Mouse (Mus musculus) adrenal gland, postnatal 25 days (tissue): Measurements from ENCODE around the gene Tmem189. TPM values are rescaled to one million over a fixed set of nuclear protein-coding genes. Genes with fewer than 3 reads are reported as not detected.
"Not testable (repeated sequence)": the region's sequence is repeated elsewhere in the genome, so short reads cannot be mapped to it uniquely, and the experiment has no call there.

Experiments used
- DNase-seq: peaks from one replicate; pipeline ENCODE4 v3.0.0; 2021; ENCODE audit warnings: mixed read lengths
- total RNA-seq: library from RNA; stranded (reverse); gene quantifications from 2 replicates; pipeline ENCODE4 v1.2.3, GENCODE M21; 2021

Gene Tmem189
- total RNA-seq, 1 experiment from 2014 or later: 40.5 TPM

DNA sequence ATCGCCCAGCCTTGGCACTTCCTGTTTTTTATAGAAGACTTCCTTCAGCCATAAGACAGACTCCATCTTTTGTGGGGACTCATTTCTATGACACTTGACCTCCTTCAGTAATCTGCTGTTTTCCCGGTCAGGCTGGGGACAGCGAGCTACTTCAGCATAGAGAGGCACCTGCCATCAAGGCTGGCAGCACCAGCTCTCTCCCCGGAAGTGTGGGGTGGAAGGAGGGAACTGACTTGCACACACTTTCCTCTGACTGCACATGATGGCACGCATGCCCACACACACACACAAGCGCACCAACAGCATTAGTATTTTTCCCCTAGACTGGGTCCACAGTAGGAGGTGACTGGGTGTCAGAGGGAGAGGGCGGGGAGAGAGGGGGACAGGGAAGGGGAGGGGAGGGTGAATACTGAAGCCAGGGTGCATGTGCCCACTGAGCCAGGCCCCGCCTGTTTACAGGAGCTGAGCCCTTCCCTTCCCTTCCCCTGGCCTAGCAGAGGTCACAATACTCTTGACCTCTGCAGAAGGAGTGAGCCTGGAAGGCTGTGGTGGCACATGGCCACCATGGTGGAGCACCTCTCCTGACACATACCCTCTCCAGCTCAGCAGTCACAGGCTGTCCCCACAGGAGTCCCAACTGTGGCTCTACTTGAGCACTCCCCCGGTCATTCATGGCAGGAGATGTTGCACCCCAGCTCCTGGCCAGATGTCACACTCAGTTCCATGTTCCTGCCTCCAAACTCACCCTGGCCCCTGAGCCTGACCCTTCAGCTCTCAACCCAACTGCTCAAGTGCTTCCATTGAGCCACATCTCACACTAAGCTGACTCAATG is 68.2 kb downstream of the Tmem189 start:
- DNase-seq: no peak

DNA sequence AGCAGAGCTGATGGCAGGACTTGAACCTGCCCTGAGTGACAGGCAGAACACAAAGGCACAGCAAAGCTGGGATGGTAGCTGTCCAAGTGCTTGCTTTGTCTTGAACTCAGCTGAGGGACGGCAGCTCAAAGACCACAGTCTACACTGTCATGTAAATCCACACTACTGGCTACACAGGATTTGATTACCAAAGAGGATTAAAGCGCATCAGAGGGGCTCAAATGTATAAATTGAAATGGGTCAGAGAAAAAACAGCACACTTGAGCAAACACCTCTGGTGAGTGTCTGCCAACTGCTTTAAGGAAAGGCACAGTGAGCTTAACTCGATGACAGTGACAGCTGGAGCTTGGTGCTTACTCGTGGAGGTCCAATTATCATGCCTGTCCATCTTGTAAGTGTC is 72.2 kb downstream of the Tmem189 start:
- no peak for DNase-seq

- DNase-seq: no peak
Measured at GRCm38 (mm10) chr2:167617034-167617433, 72.6 kb downstream of the Tmem189 start.

- DNase-seq: not testable (repeated sequence)
Measured at GRCm38 (mm10) chr2:167613335-167613734, 76.3 kb downstream of the Tmem189 start.

DNA sequence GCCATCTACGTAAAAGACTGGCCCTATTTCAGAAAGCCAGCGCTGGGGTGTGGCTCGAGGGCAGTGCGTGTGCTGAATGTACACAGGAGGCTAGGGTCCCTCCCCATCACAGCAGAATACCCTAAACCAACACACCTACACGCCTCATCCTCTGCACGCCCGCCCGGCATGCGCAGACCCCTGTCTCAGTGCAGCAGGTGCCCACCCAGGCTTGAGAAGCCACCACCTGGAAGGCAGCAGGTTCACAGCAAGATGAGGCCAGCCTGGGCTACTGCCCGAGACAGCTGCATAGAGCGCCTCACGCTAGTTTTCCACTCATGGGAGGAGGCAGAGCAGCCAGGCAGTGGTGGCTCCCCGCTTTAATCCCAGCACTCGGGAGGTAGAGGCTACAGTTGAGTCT is 77.5 kb downstream of the Tmem189 start:
- no peak for DNase-seq

GRCm38 (mm10) chr2:167611287-167611686 is 78.3 kb downstream of the Tmem189 start:
- DNase-seq: no peak

GRCm38 (mm10) chr2:167606745-167607123 is 82.9 kb downstream of the Tmem189 start:
- no peak for DNase-seq

DNA sequence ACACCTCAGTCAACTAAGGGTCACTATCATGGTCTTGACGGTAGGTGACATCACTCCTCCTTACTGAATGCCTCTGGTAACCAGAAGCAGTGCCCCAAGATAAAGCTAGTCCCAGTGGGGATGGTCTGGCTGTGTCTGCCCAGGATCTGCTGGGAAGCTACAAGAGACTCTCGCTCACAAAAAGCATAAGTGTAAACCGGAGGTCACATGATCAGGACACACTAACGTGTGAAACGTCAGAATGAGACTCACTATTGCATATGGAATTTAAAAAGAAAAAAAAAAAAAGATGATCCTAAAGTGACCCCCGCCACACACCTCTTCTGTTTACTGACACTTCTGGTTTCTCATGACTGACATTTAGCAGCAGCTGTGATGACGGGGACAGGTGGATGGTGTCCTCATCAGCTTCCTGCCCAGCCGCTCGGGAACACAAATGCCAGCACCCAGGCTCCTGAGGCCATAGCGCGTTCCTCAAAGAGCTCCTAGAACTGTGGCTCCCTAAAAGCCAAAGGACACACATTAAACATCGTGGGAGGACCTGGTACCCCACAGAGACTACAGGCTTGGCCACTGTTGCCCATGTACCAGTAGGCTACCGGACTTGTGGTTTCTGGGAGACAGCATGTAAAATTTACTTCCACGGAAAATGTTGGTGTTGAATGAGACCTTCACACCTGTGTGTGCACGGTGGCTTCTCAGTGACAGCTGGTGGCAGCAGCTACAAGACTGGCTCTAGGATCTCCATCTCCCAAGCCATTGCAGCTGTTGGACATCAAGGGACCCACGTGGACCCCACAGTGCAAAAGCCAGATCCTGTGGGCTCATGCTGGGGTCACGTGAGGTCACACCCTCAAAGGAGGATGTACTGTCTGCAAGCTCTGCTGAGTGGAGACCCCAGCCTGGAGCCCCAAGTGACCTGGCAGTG is 83.5 kb downstream of the Tmem189 start:
- no peak for DNase-seq

DNA sequence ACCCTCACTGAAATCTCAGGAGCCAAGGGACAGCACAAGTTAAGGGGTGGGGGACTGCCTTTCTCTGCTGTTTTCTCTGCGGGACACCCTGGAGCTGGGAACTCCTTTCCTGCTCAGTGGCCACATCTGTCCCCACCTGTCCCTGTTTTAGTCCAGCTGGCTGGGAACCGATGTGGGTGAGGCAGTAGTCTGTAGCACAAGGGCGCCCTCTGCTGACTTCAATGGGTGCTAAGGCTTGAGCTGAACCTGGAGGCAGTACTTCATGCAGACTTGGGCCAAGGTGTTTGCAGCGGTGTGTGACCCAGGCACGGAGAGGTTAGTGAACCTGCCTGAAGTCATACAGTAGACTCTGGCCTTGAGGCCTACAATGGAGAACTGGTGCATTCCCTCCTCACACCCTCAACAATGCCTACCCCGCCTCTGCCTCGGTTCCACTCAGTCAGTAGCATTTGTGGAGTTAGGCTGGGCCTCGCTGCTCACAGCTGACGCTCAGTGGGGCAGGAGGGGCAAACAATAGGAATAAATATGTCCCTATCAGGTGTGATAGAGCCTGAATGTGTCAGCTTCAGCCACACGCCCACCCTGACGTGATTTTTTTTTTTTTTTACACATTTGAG is 84.3 kb downstream of the Tmem189 start:
- peak; percentile 91 for DNase-seq

DNA sequence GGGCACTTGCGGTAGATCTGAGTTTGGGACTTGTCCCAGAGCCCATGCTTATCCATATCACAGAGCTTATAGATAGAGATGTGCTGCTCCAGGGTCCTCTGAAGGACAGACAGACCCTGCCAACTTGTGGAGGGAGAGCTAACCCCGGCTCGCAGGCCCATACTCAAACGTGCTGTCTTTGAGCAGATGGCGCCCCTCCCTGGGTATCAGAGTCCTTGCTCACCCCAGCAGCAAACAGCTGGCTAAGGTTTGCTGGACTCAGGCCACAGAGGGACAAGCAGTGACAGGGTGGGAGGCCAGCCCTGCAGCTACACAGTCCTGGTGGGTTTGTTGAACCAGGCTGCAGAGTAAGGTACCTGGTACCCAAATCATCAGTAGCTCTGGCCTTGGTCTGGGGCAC is 86.6 kb downstream of the Tmem189 start:
- DNase-seq: no peak

GRCm38 (mm10) chr2:167602364-167602763 is 87.3 kb downstream of the Tmem189 start:
- DNase-seq: no peak

DNA sequence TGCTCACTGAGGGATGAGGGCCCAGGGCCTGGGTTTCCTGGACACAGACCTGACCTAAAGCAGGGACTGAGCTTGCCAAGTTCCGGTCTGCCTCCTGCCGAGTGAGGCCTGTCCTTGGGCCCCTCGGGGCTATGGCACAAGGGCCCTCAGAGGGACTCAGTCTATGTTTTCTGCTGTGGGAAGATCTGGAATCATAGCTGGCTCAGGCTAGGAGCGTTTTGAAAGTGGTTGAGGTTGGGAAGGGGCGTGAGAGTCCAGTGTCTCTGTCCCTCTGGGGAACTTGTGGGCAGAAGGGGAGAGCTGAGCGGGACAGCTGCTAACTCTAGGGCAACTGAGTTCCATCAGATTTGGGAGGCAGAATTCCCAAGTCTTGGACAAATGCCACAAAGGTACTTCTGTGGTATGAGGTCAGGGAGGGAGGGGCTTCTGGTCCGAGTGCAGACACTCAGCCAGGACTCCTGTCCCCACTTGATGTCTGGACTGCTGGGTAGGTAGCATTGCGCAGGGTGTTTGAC is 89.1 kb downstream of the Tmem189 start:
- no peak for DNase-seq

GRCm38 (mm10) chr2:167599917-167600316 is 89.7 kb downstream of the Tmem189 start:
- no peak for DNase-seq

GRCm38 (mm10) chr2:167599195-167599594 is 90.4 kb downstream of the Tmem189 start:
- DNase-seq: no peak

- DNase-seq: no peak
Measured at GRCm38 (mm10) chr2:167597492-167598186, 92.0 kb downstream of the Tmem189 start.

GRCm38 (mm10) chr2:167596726-167597491 is 92.7 kb downstream of the Tmem189 start:
- DNase-seq: no peak

GRCm38 (mm10) chr2:167596262-167596661 is 93.4 kb downstream of the Tmem189 start:
- DNase-seq: no peak

DNA sequence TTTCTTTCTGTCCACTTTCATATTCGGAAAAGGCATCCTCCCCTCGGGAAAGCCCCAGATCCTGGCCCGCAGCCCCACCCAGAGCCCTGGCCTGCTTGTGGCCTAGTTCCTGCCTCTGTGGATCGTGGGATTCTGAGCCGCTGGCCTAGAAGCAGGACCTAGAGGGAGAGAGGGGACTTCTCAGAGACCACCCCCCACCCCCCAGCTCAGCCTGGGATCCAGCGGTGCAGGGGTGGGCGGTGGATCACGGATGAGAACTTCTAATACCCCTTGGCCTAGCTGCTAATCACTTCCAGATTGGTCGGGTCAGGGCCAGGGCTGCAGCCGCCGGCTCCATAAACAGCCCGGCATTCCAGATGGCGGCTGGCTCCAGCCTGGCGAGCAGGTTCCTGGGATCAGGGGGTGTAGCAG is 93.9 kb downstream of the Tmem189 start:
- no peak for DNase-seq

DNA sequence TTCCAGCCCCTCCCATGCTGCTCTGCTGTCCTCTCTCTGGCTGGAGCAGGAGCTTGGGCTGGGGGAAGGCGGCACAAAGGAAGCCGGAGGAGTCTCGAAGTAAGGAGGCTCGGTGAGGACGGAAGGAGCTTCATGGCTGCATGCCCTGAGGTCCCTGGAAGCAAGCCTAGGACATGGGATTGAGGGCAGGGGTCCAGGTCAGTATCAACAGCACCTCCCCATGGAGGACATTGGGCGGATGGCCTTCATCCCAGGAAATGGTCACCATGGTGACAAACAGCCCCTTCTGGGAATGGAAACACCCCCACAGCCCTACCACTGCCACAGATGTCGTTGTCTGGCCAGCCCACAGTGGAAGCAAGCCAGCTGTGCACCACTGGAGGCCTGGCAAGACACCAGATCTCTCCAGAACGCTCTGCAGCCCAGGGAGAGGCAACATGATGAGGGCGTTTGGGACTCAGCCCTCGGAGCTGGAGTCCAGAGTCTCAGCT is 95.1 kb downstream of the Tmem189 start:
- DNase-seq: peak; percentile 77

DNA sequence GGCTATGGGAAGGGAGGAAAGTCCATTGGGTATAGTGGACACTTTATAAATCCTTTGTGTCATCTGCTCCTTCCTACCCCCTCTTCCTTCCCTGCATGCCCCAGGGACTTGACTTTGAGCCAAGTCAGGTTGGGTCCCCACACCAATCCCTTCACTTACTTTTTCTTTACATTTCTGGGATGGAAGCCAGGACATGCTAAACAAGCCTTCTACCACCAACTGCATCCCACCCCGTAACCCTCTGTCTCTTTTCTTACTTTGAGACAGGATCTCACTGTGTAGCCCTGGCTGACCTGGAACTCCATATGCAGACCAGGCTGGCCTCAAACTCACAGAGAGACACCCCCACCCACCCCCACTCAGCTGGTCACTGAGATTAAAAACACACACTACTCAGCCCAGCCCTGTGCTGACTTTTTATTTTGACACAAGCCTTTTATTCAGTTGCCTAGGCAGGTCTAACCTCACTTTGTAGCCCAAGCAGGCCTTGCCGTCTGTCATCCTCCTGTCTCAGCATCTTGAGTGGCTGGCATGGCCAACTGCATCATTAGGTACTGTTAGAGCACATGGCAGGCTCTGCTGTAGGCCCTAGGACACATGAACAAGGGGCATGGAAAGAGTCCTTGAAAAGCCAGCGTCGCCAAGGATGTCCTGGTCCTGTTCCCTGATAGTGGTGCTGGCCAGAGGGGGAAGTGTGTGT is 95.9 kb downstream of the Tmem189 start:
- no peak for DNase-seq
